Mouse (Mus musculus) embryonic facial prominence, embryonic 11.5 days (tissue): ENCODE results near the gene Ppp1r12b. TPM values are rescaled to one million over a fixed set of nuclear protein-coding genes. Genes with fewer than 3 reads are reported as not detected.

ENCODE experiments used
- ATAC-seq: fragments of 200-750 bp; cut with Nextera tagmentation; replicated peaks from 2 replicates; pipeline ENCODE4 v1.8.0; 2017; ENCODE audit warnings: low read depth; ENCODE audit not compliant: insufficient number of reproducible peaks, low FRiP score, low TSS enrichment
- DNase-seq: peaks from one replicate; pipeline ENCODE4 v3.0.0-alpha.2; 2015; ENCODE audit warnings: low spot score
- H3K27ac ChIP-seq: fragments of 300-500 bp; sonication (generic); replicated peaks from 2 replicates; pipeline ENCODE4 v1.5.1; 2014; ENCODE audit warnings: mild to moderate bottlenecking, low read depth, low read length, control low read depth
- H3K27me3 ChIP-seq: fragments of 300-500 bp; sonication (generic); 2 replicates; pipeline ENCODE4 v1.6.1; 2014; ENCODE audit warnings: mild to moderate bottlenecking, low read length, moderate library complexity, mixed read lengths; ENCODE audit not compliant: control insufficient read depth, insufficient read depth
- H3K36me3 ChIP-seq: fragments of 300-500 bp; sonication (generic); replicated peaks from 2 replicates; pipeline ENCODE4 v1.6.1; 2014; ENCODE audit warnings: low read depth, mild to moderate bottlenecking, low read length, moderate library complexity, mixed read lengths; ENCODE audit not compliant: control insufficient read depth, insufficient read depth
- H3K4me1 ChIP-seq: fragments of 300-500 bp; sonication (generic); 2 replicates; pipeline ENCODE4 v1.6.1; 2014; ENCODE audit warnings: low read length, mixed read lengths; ENCODE audit not compliant: control insufficient read depth, insufficient read depth
- H3K4me2 ChIP-seq: fragments of 300-500 bp; sonication (generic); 2 replicates; pipeline ENCODE4 v1.6.1; 2014; ENCODE audit warnings: low read depth, mild to moderate bottlenecking, control low read depth, low read length, moderate library complexity
- H3K4me3 ChIP-seq: fragments of 300-500 bp; sonication (generic); 2 replicates; pipeline ENCODE4 v1.5.1; 2014; ENCODE audit warnings: low read depth, low read length, control low read depth
- H3K9ac ChIP-seq: fragments of 300-500 bp; sonication (generic); replicated peaks from 2 replicates; pipeline ENCODE4 v1.6.1; 2014; ENCODE audit warnings: mild to moderate bottlenecking, control low read depth, low read length
- H3K9me3 ChIP-seq: fragments of 300-500 bp; sonication (generic); replicated peaks from 2 replicates; pipeline ENCODE4 v1.6.1; 2016; ENCODE audit warnings: mild to moderate bottlenecking, low read length, inconsistent platforms, mixed read lengths; ENCODE audit not compliant: control insufficient read depth
- WGBS: fragments of 180-500 bp; shearing (Covaris S2); extraction: QIAGEN DNeasy Blood & Tissue Kit; methylation state at CpG from one replicate; pipeline ENCODE4 v1.1.7; 2014; 5-methylcytosine and 5-hydroxymethylcytosine counted together
- polyA plus RNA-seq: library from polyadenylated mRNA; unstranded; fragments of >200 nt; fragmentation: Nextera tagmentation; extraction: Ambion mirVana; gene quantifications from 2 replicates; pipeline ENCODE4 v1.2.1, GENCODE M21; 2014

Ppp1r12b gene
- polyA plus RNA-seq, 1 experiment from 2014 or later = 5.0 TPM

DNA sequence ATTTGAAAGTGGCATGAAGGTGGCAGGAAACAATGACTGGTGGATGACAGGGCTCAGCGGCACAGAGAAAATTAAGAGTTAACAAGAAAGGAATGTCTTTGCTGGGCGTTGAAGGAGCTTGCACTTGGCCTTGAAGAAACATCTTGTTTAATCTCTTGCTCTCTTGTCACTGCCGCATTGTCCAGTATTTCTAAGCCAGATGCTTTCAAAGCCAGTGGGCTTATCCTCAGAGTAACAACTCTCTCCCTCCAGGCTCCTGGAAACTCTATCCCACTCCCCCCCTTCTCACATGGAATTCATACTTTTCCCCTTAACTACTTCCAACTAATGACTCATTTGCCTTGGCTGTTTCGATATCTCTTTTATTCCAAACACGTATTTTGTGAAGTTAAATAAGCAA is 151.4 kb downstream of the Ppp1r12b start:
- H3K4me1 ChIP-seq = no peaks in the 10 kb centered on the region
- ATAC-seq (no peak), DNase-seq (no peak)
- no peaks in the 10 kb centered on the region for H3K27me3 ChIP-seq
- H3K36me3 ChIP-seq = no peaks in the 10 kb centered on the region
- no peaks in the 10 kb centered on the region for H3K9me3 ChIP-seq
- no peak overlapping the region for H3K4me2 ChIP-seq
- 59% methylated on average over 5 of the region's 5 CpGs for WGBS
- 0 out of 2 replicates have a peak overlapping the region, but pooled peaks have one; percentile 36 for H3K27ac ChIP-seq
- H3K9ac ChIP-seq = no peak overlapping the region
- H3K4me3 ChIP-seq = no peak overlapping the region

- no peak; the same call in 1 of the 2 replicates for ATAC-seq
- DNase-seq = peak; percentile 62
- Histone ChIP-seq H3K27me3 (no peaks in the 10 kb centered on the region), H3K9ac (no peak overlapping the region), H3K4me1 (no peaks in the 10 kb centered on the region), H3K4me3 (no peak overlapping the region), H3K4me2 (no peak overlapping the region), H3K9me3 (no peaks in the 10 kb centered on the region), H3K27ac (0 out of 2 replicates have a peak overlapping the region, but pooled peaks have one; percentile 17), H3K36me3 (no peaks in the 10 kb centered on the region)
- WGBS = 56% methylated on average over 16 of the region's 16 CpGs
Measured at GRCm38 (mm10) chr1:134803286-134804117, 152.2 kb downstream of the Ppp1r12b start.

GRCm38 (mm10) chr1:134801758-134802157 is 154.0 kb downstream of the Ppp1r12b start:
- Histone ChIP-seq H3K4me2 (no peak overlapping the region), H3K27me3 (no peaks in the 10 kb centered on the region), H3K4me1 (no peaks in the 10 kb centered on the region), H3K36me3 (no peaks in the 10 kb centered on the region), H3K9me3 (no peaks in the 10 kb centered on the region), H3K9ac (no peak overlapping the region), H3K27ac (no peak overlapping the region), H3K4me3 (no peak overlapping the region)
- ATAC-seq (no peak), DNase-seq (no peak)
- 94% methylated on average over 7 of the region's 7 CpGs for WGBS

GRCm38 (mm10) chr1:134796536-134796935 is 159.2 kb downstream of the Ppp1r12b start:
- no peak overlapping the region for H3K4me3 ChIP-seq
- no peaks in the 10 kb centered on the region for H3K27me3 ChIP-seq
- H3K9ac ChIP-seq = no peak overlapping the region
- ATAC-seq (no peak), DNase-seq (no peak)
- no peaks in the 10 kb centered on the region for H3K36me3 ChIP-seq
- H3K4me1 ChIP-seq = no peaks in the 10 kb centered on the region
- no peaks in the 10 kb centered on the region for H3K9me3 ChIP-seq
- no peak overlapping the region for H3K4me2 ChIP-seq
- H3K27ac ChIP-seq = no peak overlapping the region
- 84% methylated on average over 3 of the region's 3 CpGs for WGBS

- Histone ChIP-seq H3K4me1 (no peaks in the 10 kb centered on the region), H3K36me3 (no peaks in the 10 kb centered on the region), H3K27ac (no peak overlapping the region), H3K9ac (no peak overlapping the region), H3K27me3 (no peaks in the 10 kb centered on the region), H3K4me2 (no peak overlapping the region), H3K9me3 (no peaks in the 10 kb centered on the region), H3K4me3 (no peak overlapping the region)
- ATAC-seq (no peak), DNase-seq (no peak)
- WGBS = 84% methylated on average over 1 of the region's 1 CpGs
Measured at GRCm38 (mm10) chr1:134796076-134796475, 159.7 kb downstream of the Ppp1r12b start.

- Histone ChIP-seq H3K36me3 (no peaks in the 10 kb centered on the region), H3K4me2 (no peak overlapping the region), H3K9ac (no peak overlapping the region), H3K27me3 (no peaks in the 10 kb centered on the region), H3K9me3 (no peaks in the 10 kb centered on the region), H3K4me3 (no peak overlapping the region), H3K4me1 (no peaks in the 10 kb centered on the region), H3K27ac (no peak overlapping the region)
- no peak for ATAC-seq
- DNase-seq = no peak
Measured at GRCm38 (mm10) chr1:134791456-134791855, 164.3 kb downstream of the Ppp1r12b start.

DNA sequence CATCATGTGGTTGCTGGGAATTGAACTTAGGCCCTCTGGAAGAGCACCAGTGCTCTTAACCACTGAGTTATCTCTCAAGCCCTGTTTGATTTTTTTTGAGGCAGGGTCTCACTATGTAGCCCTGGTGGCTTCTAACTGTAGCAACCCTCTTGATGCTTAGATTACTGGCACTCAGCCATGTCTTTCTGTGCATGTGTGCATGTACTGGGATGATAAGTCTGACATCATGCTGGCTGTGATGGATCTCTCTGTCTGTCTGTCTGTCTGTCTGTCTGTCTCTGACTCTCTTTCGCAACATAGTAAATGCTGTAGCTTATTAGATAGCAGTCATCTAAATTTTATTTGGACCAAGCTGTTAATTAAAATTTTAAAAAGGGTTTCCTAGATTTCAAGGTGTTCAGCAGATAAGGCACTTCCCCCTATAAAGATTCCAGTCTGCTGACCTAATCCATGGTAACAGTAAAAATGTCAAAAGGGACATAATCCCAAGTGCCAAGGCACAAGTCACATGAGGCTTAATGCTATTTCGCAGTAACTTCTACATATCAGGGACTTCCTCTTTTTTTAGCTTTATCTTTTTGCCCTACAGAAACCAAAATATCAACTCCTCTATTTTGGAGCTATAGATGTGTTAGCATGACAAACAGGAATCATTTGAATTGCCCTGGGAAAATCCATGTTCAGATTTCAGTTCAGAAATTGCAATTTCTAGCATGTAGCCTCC is 164.9 kb downstream of the Ppp1r12b start:
- H3K36me3 ChIP-seq = no peaks in the 10 kb centered on the region
- H3K9me3 ChIP-seq = no peaks in the 10 kb centered on the region
- DNase-seq (no peak), ATAC-seq (no peak)
- no peaks in the 10 kb centered on the region for H3K27me3 ChIP-seq
- no peak overlapping the region for H3K9ac ChIP-seq
- no peak overlapping the region for H3K27ac ChIP-seq
- H3K4me3 ChIP-seq = no peak overlapping the region
- no peaks in the 10 kb centered on the region for H3K4me1 ChIP-seq
- H3K4me2 ChIP-seq = no peak overlapping the region
- WGBS = 96% methylated on average over 2 of the region's 2 CpGs

- H3K4me3 ChIP-seq = no peak overlapping the region
- WGBS = 43% methylated on average over 7 of the region's 7 CpGs
- no peak overlapping the region for H3K4me2 ChIP-seq
- no peak overlapping the region for H3K9ac ChIP-seq
- no peaks in the 10 kb centered on the region for H3K27me3 ChIP-seq
- DNase-seq (no peak), ATAC-seq (0 out of 2 replicates have a peak, but pooled peaks have one; percentile 62)
- H3K9me3 ChIP-seq = no peaks in the 10 kb centered on the region
- H3K4me1 ChIP-seq = no peaks in the 10 kb centered on the region
- peak overlapping the region; percentile 35 for H3K27ac ChIP-seq
- H3K36me3 ChIP-seq = no peaks in the 10 kb centered on the region
Measured at GRCm38 (mm10) chr1:134788096-134788495, 167.6 kb downstream of the Ppp1r12b start.
